7 mouse cellular contexts compared by ENCODE assay signal in genomic region chr2:93647051-93647923, GRCm38 (mm10). TPM values are rescaled to one million over a fixed set of nuclear protein-coding genes. Genes with fewer than 3 reads are reported as not detected.
DNase-seq lines count a peak whose midpoint lies in the region; ATAC-seq lines count a peak whose summit lies in the region.

No protein-coding gene starts in this region.

- peak overlapping the region; percentile 0; the same call in 1 of the 2 replicates for H3K4me2 ChIP-seq in forebrain, embryonic 14.5 days (ENCODE audit: low read length)
- peak overlapping the region; percentile 27 for H3K4me2 ChIP-seq in kidney, embryonic 14.5 days (replicated peaks; ENCODE audit: low read depth, low read length)
- H3K4me2 ChIP-seq in neural tube, embryonic 11.5 days (ENCODE audit: low read depth) = peak overlapping the region; percentile 28; the same call in 1 of the 2 replicates

- ATAC-seq in forebrain, embryonic 14.5 days = no peak
- ATAC-seq in kidney, embryonic 14.5 days (ENCODE audit: low FRiP score, low TSS enrichment) = no peak
- ATAC-seq in neural tube, embryonic 11.5 days (ENCODE audit: insufficient read depth, low FRiP score, low TSS enrichment) = no peak

- no peak overlapping the region for H3K9ac ChIP-seq in forebrain, embryonic 14.5 days (ENCODE audit: low read length)
- H3K9ac ChIP-seq in kidney, embryonic 14.5 days (ENCODE audit: low read depth, low read length) = no peak overlapping the region
- H3K9ac ChIP-seq in neural tube, embryonic 11.5 days (ENCODE audit: low read length) = no peak overlapping the region

- DNase-seq in right cerebral cortex, postnatal 25 days = peak; percentile 37
- DNase-seq in right cerebral cortex, postnatal 14 days = no peak
- peak; percentile 46 for DNase-seq in forebrain, embryonic 14.5 days (ENCODE audit: low spot score)
- peak; percentile 60 for DNase-seq in neural tube, embryonic 11.5 days (ENCODE audit: low spot score)
- no peak for DNase-seq in testis, postnatal 10 days (ENCODE audit: low spot score)
- no peak for DNase-seq in gastrocnemius, postnatal 25 days

- no peak overlapping the region for H3K27ac ChIP-seq in forebrain, embryonic 14.5 days (ENCODE audit: low read depth, low read length)
- no peak overlapping the region for H3K27ac ChIP-seq in kidney, embryonic 14.5 days (ENCODE audit: low read depth, low read length)
- no peak overlapping the region for H3K27ac ChIP-seq in neural tube, embryonic 11.5 days (ENCODE audit: low read depth, low read length)

- H3K4me3 ChIP-seq in forebrain, embryonic 14.5 days (ENCODE audit: low read depth, low read length) = no peak overlapping the region; the same call in 1 of the 2 replicates
- peak overlapping the region; percentile 19 for H3K4me3 ChIP-seq in kidney, embryonic 14.5 days (ENCODE audit: low read length)
- 0 out of 2 replicates have a peak overlapping the region, but pooled peaks have one; percentile 3 for H3K4me3 ChIP-seq in neural tube, embryonic 11.5 days (ENCODE audit: low read depth, low read length)

- no peaks in the 10 kb centered on the region; the same call in 1 of the 2 replicates for H3K4me1 ChIP-seq in forebrain, embryonic 14.5 days (ENCODE audit: control insufficient read depth, insufficient read depth, low read length)
- peaks cover 7% of the 10 kb centered on the region; the same call in 1 of the 2 replicates for H3K4me1 ChIP-seq in kidney, embryonic 14.5 days (ENCODE audit: control insufficient read depth, insufficient read depth, low read length)
- H3K4me1 ChIP-seq in neural tube, embryonic 11.5 days (ENCODE audit: control insufficient read depth, insufficient read depth, low read length) = peaks cover 8% of the 10 kb centered on the region

- no peaks in the 10 kb centered on the region for H3K9me3 ChIP-seq in forebrain, embryonic 14.5 days (replicated peaks; ENCODE audit: control insufficient read depth, low read length)
- no peaks in the 10 kb centered on the region for H3K9me3 ChIP-seq in kidney, embryonic 14.5 days (ENCODE audit: control insufficient read depth, low read length)
- H3K9me3 ChIP-seq in neural tube, embryonic 11.5 days (ENCODE audit: control insufficient read depth, low read length) = no peaks in the 10 kb centered on the region

- peaks cover 81% of the 10 kb centered on the region for H3K27me3 ChIP-seq in forebrain, embryonic 14.5 days (replicated peaks; ENCODE audit: control insufficient read depth, insufficient read depth, low read length)
- H3K27me3 ChIP-seq in kidney, embryonic 14.5 days (ENCODE audit: control insufficient read depth, insufficient read depth, low read length) = peaks cover 87% of the 10 kb centered on the region
- peaks cover 88% of the 10 kb centered on the region for H3K27me3 ChIP-seq in neural tube, embryonic 11.5 days (ENCODE audit: control insufficient read depth, insufficient read depth, low read length)

- WGBS in forebrain, embryonic 14.5 days = under 1% methylated on average over 44 of the region's 44 CpGs
- 2% methylated on average over 44 of the region's 44 CpGs for WGBS in kidney, embryonic 14.5 days
- WGBS in neural tube, embryonic 11.5 days = under 1% methylated on average over 44 of the region's 44 CpGs

- no peaks in the 10 kb centered on the region for H3K36me3 ChIP-seq in forebrain, embryonic 14.5 days (ENCODE audit: control insufficient read depth, insufficient read depth, low read length)
- no peaks in the 10 kb centered on the region for H3K36me3 ChIP-seq in kidney, embryonic 14.5 days (ENCODE audit: control insufficient read depth, insufficient read depth, low read length)
- no peaks in the 10 kb centered on the region for H3K36me3 ChIP-seq in neural tube, embryonic 11.5 days (ENCODE audit: control insufficient read depth, insufficient read depth, low read length)

RNA-seq across cellular contexts. Expression of gene Alx4, which starts 5.1 kb away (rescaled TPM):
- 0.50 and 0.78 TPM in 2 replicates for polyA plus RNA-seq in forebrain, embryonic 14.5 days (2014; fragmentation: Nextera tagmentation; extraction: Ambion mirVana)
- 0.22 and 0.34 TPM in 2 replicates for polyA plus RNA-seq in kidney, embryonic 14.5 days (2014; fragmentation: Nextera tagmentation; extraction: Ambion mirVana)
- 2.1 and 2.6 TPM in 2 replicates for polyA plus RNA-seq in neural tube, embryonic 11.5 days (2014; fragmentation: Nextera tagmentation; extraction: Ambion mirVana)
- under 1 TPM; 0.33 to 0.56 TPM for total RNA-seq in gastrocnemius, postnatal 25 days (2021)

Comparison
In these comparisons a context has a peak if more than half of its experiments do, and no peak if none do; other contexts are left out.
1. DNase-seq: peak in right cerebral cortex, postnatal 25 days (single experiment), forebrain, embryonic 14.5 days (single experiment) and neural tube, embryonic 11.5 days (single experiment); none in right cerebral cortex, postnatal 14 days (single experiment), testis, postnatal 10 days (single experiment) and gastrocnemius, postnatal 25 days (single experiment).
2. Peak in every context shown above with its lines, with median percentiles within 50 percentile points of each other: H3K4me2 ChIP-seq.